Mouse (Mus musculus): ENCODE results near the gene Mast2.

DNA sequence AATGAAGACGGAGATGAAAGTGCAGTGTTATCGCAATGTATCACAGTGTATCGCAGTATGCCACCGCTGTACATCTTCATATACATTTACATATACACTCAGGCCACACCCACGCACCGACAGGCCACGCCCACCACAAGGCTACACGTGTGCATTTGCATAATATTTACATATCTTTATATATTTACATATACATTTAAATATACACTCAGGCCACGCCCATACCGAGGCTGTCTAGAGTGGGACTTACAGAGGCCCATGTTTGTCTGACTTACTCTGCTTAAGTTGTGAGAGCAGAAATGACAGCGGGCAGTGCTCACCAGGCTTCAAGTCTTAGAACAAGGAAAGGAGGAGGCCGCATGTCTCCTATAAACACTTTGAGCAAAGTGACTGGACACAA lies 170.7 kb downstream of the Mast2 start:
- TF ChIP-seq CTCF (IDR thresholded peaks at IDR 0.05; ENCODE audit: insufficient read depth, low read length) = no peak
- no peak for TF ChIP-seq POLR2A (IDR thresholded peaks at IDR 0.05; ENCODE audit: borderline replicate concordance, extremely low read depth, low read depth, low read length)

Measured in lung, adult 2 months (tissue).